Mouse (Mus musculus): ENCODE data around the gene Rgs12. TPM values are rescaled to one million over a fixed set of nuclear protein-coding genes. Genes with fewer than 3 reads are reported as not detected.

The Rgs12 gene
- polyA plus RNA-seq, 1 experiment from 2014 or later: 13.9 TPM

GRCm38 (mm10) chr5:34950486-34951160 is 1.4 kb downstream of the Rgs12 start:
- H3K9me3 ChIP-seq (ENCODE audit: control insufficient read depth, low read length): no peaks in the 10 kb centered on the region
- peak overlapping the region; percentile 83 for H3K4me3 ChIP-seq (ENCODE audit: low read length)
- ATAC-seq: no peak
- 67% methylated on average over 6 of the region's 6 CpGs for WGBS
- H3K4me2 ChIP-seq (ENCODE audit: low read depth, low read length): peak overlapping the region; percentile 86
- no peak overlapping the region for H3K27ac ChIP-seq (ENCODE audit: low read length)
- peaks cover 16% of the 10 kb centered on the region for H3K4me1 ChIP-seq (ENCODE audit: control insufficient read depth, insufficient read depth, low read length)
- H3K27me3 ChIP-seq (replicated peaks; ENCODE audit: control insufficient read depth, insufficient read depth, low read length): no peaks in the 10 kb centered on the region
- no peaks in the 10 kb centered on the region for H3K36me3 ChIP-seq (ENCODE audit: control insufficient read depth, insufficient read depth, low read length)
- peak overlapping the region; percentile 92 for H3K9ac ChIP-seq (ENCODE audit: low read depth, low read length)

GRCm38 (mm10) chr5:34951161-34951834 is 2.1 kb downstream of the Rgs12 start:
- Histone ChIP-seq H3K4me3 (ENCODE audit: low read length) (no peak overlapping the region), H3K9ac (ENCODE audit: low read depth, low read length) (no peak overlapping the region), H3K27ac (ENCODE audit: low read length) (no peak overlapping the region), H3K27me3 (replicated peaks; ENCODE audit: control insufficient read depth, insufficient read depth, low read length) (no peaks in the 10 kb centered on the region), H3K4me2 (ENCODE audit: low read depth, low read length) (no peak overlapping the region), H3K36me3 (ENCODE audit: control insufficient read depth, insufficient read depth, low read length) (no peaks in the 10 kb centered on the region), H3K9me3 (ENCODE audit: control insufficient read depth, low read length) (no peaks in the 10 kb centered on the region), H3K4me1 (ENCODE audit: control insufficient read depth, insufficient read depth, low read length) (peaks cover 16% of the 10 kb centered on the region)
- ATAC-seq: no peak
- WGBS: 92% methylated on average over 8 of the region's 8 CpGs

GRCm38 (mm10) chr5:34954508-34954907 is 5.3 kb downstream of the Rgs12 start:
- Histone ChIP-seq H3K4me3 (ENCODE audit: low read length) (no peak overlapping the region), H3K4me1 (ENCODE audit: control insufficient read depth, insufficient read depth, low read length) (peaks cover 13% of the 10 kb centered on the region), H3K9ac (ENCODE audit: low read depth, low read length) (no peak overlapping the region), H3K27ac (ENCODE audit: low read length) (no peak overlapping the region), H3K9me3 (ENCODE audit: control insufficient read depth, low read length) (no peaks in the 10 kb centered on the region), H3K4me2 (ENCODE audit: low read depth, low read length) (no peak overlapping the region), H3K27me3 (replicated peaks; ENCODE audit: control insufficient read depth, insufficient read depth, low read length) (no peaks in the 10 kb centered on the region), H3K36me3 (ENCODE audit: control insufficient read depth, insufficient read depth, low read length) (no peaks in the 10 kb centered on the region)
- ATAC-seq: no peak
- WGBS: 76% methylated on average over 6 of the region's 6 CpGs

GRCm38 (mm10) chr5:34955630-34956029 is 6.4 kb downstream of the Rgs12 start:
- H3K9me3 ChIP-seq (ENCODE audit: control insufficient read depth, low read length): no peaks in the 10 kb centered on the region
- no peaks in the 10 kb centered on the region for H3K27me3 ChIP-seq (replicated peaks; ENCODE audit: control insufficient read depth, insufficient read depth, low read length)
- H3K27ac ChIP-seq (ENCODE audit: low read length): no peak overlapping the region
- H3K4me3 ChIP-seq (ENCODE audit: low read length): no peak overlapping the region
- ATAC-seq: no peak
- H3K4me2 ChIP-seq (ENCODE audit: low read depth, low read length): no peak overlapping the region
- peaks cover 9% of the 10 kb centered on the region for H3K4me1 ChIP-seq (ENCODE audit: control insufficient read depth, insufficient read depth, low read length)
- H3K36me3 ChIP-seq (ENCODE audit: control insufficient read depth, insufficient read depth, low read length): no peaks in the 10 kb centered on the region
- 46% methylated on average over 5 of the region's 5 CpGs for WGBS
- no peak overlapping the region for H3K9ac ChIP-seq (ENCODE audit: low read depth, low read length)

- no peak for ATAC-seq
- Histone ChIP-seq H3K9me3 (ENCODE audit: control insufficient read depth, low read length) (no peaks in the 10 kb centered on the region), H3K4me1 (ENCODE audit: control insufficient read depth, insufficient read depth, low read length) (0 out of 2 replicates have a peak, but pooled peaks cover 4% of the 10 kb centered on the region), H3K4me3 (ENCODE audit: low read length) (no peak overlapping the region), H3K27me3 (replicated peaks; ENCODE audit: control insufficient read depth, insufficient read depth, low read length) (no peaks in the 10 kb centered on the region), H3K27ac (ENCODE audit: low read length) (no peak overlapping the region), H3K9ac (ENCODE audit: low read depth, low read length) (no peak overlapping the region), H3K36me3 (ENCODE audit: control insufficient read depth, insufficient read depth, low read length) (no peaks in the 10 kb centered on the region), H3K4me2 (ENCODE audit: low read depth, low read length) (no peak overlapping the region)
- WGBS: 76% methylated on average over 7 of the region's 7 CpGs
Observed at GRCm38 (mm10) chr5:34956151-34956550, 6.9 kb downstream of the Rgs12 start.

- Histone ChIP-seq H3K9me3 (ENCODE audit: control insufficient read depth, low read length) (no peaks in the 10 kb centered on the region), H3K36me3 (ENCODE audit: control insufficient read depth, insufficient read depth, low read length) (no peaks in the 10 kb centered on the region), H3K4me1 (ENCODE audit: control insufficient read depth, insufficient read depth, low read length) (0 out of 2 replicates have a peak, but pooled peaks cover 4% of the 10 kb centered on the region), H3K4me2 (ENCODE audit: low read depth, low read length) (no peak overlapping the region), H3K27ac (ENCODE audit: low read length) (no peak overlapping the region), H3K27me3 (replicated peaks; ENCODE audit: control insufficient read depth, insufficient read depth, low read length) (no peaks in the 10 kb centered on the region), H3K9ac (ENCODE audit: low read depth, low read length) (no peak overlapping the region), H3K4me3 (ENCODE audit: low read length) (no peak overlapping the region)
- ATAC-seq: no peak
- 70% methylated on average over 2 of the region's 2 CpGs for WGBS
Observed at GRCm38 (mm10) chr5:34957015-34957414, 7.8 kb downstream of the Rgs12 start.

- ATAC-seq: 0 out of 2 replicates have a peak, but pooled peaks have one; percentile 31
- no peaks in the 10 kb centered on the region for H3K36me3 ChIP-seq (ENCODE audit: control insufficient read depth, insufficient read depth, low read length)
- no peak overlapping the region for H3K27ac ChIP-seq (ENCODE audit: low read length)
- 73% methylated on average over 1 of the region's 1 CpGs for WGBS
- no peaks in the 10 kb centered on the region for H3K27me3 ChIP-seq (replicated peaks; ENCODE audit: control insufficient read depth, insufficient read depth, low read length)
- no peak overlapping the region for H3K4me3 ChIP-seq (ENCODE audit: low read length)
- H3K4me2 ChIP-seq (ENCODE audit: low read depth, low read length): no peak overlapping the region
- no peak overlapping the region for H3K9ac ChIP-seq (ENCODE audit: low read depth, low read length)
- peaks cover 4% of the 10 kb centered on the region; the same call in 1 of the 2 replicates for H3K4me1 ChIP-seq (ENCODE audit: control insufficient read depth, insufficient read depth, low read length)
- H3K9me3 ChIP-seq (ENCODE audit: control insufficient read depth, low read length): no peaks in the 10 kb centered on the region
Observed at GRCm38 (mm10) chr5:34960021-34960420, 10.8 kb downstream of the Rgs12 start.

- WGBS: 95% methylated on average over 12 of the region's 12 CpGs
Observed at GRCm38 (mm10) chr5:34965531-34965930, 16.3 kb downstream of the Rgs12 start.

GRCm38 (mm10) chr5:34968386-34968785 is 19.1 kb downstream of the Rgs12 start:
- Histone ChIP-seq H3K9me3 (ENCODE audit: control insufficient read depth, low read length) (no peaks in the 10 kb centered on the region), H3K4me1 (ENCODE audit: control insufficient read depth, insufficient read depth, low read length) (no peaks in the 10 kb centered on the region), H3K4me2 (ENCODE audit: low read depth, low read length) (no peak overlapping the region), H3K27ac (ENCODE audit: low read length) (no peak overlapping the region), H3K9ac (ENCODE audit: low read depth, low read length) (no peak overlapping the region), H3K36me3 (ENCODE audit: control insufficient read depth, insufficient read depth, low read length) (0 out of 2 replicates have a peak, but pooled peaks cover 12% of the 10 kb centered on the region), H3K4me3 (ENCODE audit: low read length) (no peak overlapping the region), H3K27me3 (replicated peaks; ENCODE audit: control insufficient read depth, insufficient read depth, low read length) (no peaks in the 10 kb centered on the region)
- no peak for ATAC-seq
- WGBS: 85% methylated on average over 5 of the region's 5 CpGs

More at GRCm38 (mm10) chr5:34965531-34965930, 16.3 kb downstream of the Rgs12 start:
- H3K36me3 ChIP-seq (ENCODE audit: control insufficient read depth, insufficient read depth, low read length): 0 out of 2 replicates have a peak, but pooled peaks cover 12% of the 10 kb centered on the region
- ATAC-seq: no peak
- H3K9ac ChIP-seq (ENCODE audit: low read depth, low read length): no peak overlapping the region
- no peak overlapping the region for H3K27ac ChIP-seq (ENCODE audit: low read length)
- no peak overlapping the region for H3K4me2 ChIP-seq (ENCODE audit: low read depth, low read length)
- no peaks in the 10 kb centered on the region for H3K9me3 ChIP-seq (ENCODE audit: control insufficient read depth, low read length)
- H3K4me3 ChIP-seq (ENCODE audit: low read length): no peak overlapping the region
- no peaks in the 10 kb centered on the region; the same call in 1 of the 2 replicates for H3K4me1 ChIP-seq (ENCODE audit: control insufficient read depth, insufficient read depth, low read length)
- H3K27me3 ChIP-seq (replicated peaks; ENCODE audit: control insufficient read depth, insufficient read depth, low read length): no peaks in the 10 kb centered on the region
